Mouse (Mus musculus): ENCODE results near the gene Mrtfb.
A peak's percentile ranks its signal among the peaks of the same experiment; 100 is the strongest.

Mrtfb gene

GRCm38 (mm10) chr16:13351268-13351667 lies 95.0 kb downstream of the Mrtfb start:
- DNase-seq (ENCODE audit: inconsistent ontology term): no peak

- DNase-seq (ENCODE audit: inconsistent ontology term): peak; percentile 79
Observed at GRCm38 (mm10) chr16:13353927-13354326, 97.6 kb downstream of the Mrtfb start.

- no peak for DNase-seq (ENCODE audit: inconsistent ontology term)
Observed at GRCm38 (mm10) chr16:13354431-13354830, 98.2 kb downstream of the Mrtfb start.

- peak; percentile 75 for DNase-seq (ENCODE audit: inconsistent ontology term)
Observed at GRCm38 (mm10) chr16:13357806-13358679, 101.8 kb downstream of the Mrtfb start.

GRCm38 (mm10) chr16:13358741-13359140 lies 102.5 kb downstream of the Mrtfb start:
- no peak for DNase-seq (ENCODE audit: inconsistent ontology term)

- DNase-seq (ENCODE audit: inconsistent ontology term): no peak
Observed at GRCm38 (mm10) chr16:13359405-13359858, 103.2 kb downstream of the Mrtfb start.

- no peak for DNase-seq (ENCODE audit: inconsistent ontology term)
Observed at GRCm38 (mm10) chr16:13360208-13360607, 103.9 kb downstream of the Mrtfb start.

- DNase-seq (ENCODE audit: inconsistent ontology term): no peak
Observed at GRCm38 (mm10) chr16:13360835-13361234, 104.6 kb downstream of the Mrtfb start.

GRCm38 (mm10) chr16:13363141-13363540 lies 106.9 kb downstream of the Mrtfb start:
- DNase-seq (ENCODE audit: inconsistent ontology term): no peak

- no peak for DNase-seq (ENCODE audit: inconsistent ontology term)
Observed at GRCm38 (mm10) chr16:13364145-13364544, 107.9 kb downstream of the Mrtfb start.

GRCm38 (mm10) chr16:13366256-13366655 lies 110.0 kb downstream of the Mrtfb start:
- peak; percentile 32 for DNase-seq (ENCODE audit: inconsistent ontology term)

GRCm38 (mm10) chr16:13366802-13367465 lies 110.7 kb downstream of the Mrtfb start:
- peak; percentile 64 for DNase-seq (ENCODE audit: inconsistent ontology term)

- no peak for DNase-seq (ENCODE audit: inconsistent ontology term)
Observed at GRCm38 (mm10) chr16:13367466-13367856, 111.2 kb downstream of the Mrtfb start.

GRCm38 (mm10) chr16:13368645-13369044 lies 112.4 kb downstream of the Mrtfb start:
- no peak for DNase-seq (ENCODE audit: inconsistent ontology term)

GRCm38 (mm10) chr16:13371740-13372287 lies 115.5 kb downstream of the Mrtfb start:
- peak; percentile 92 for DNase-seq (ENCODE audit: inconsistent ontology term)

- DNase-seq (ENCODE audit: inconsistent ontology term): no peak
Observed at GRCm38 (mm10) chr16:13372899-13373533, 116.7 kb downstream of the Mrtfb start.

GRCm38 (mm10) chr16:13376947-13377486 lies 120.7 kb downstream of the Mrtfb start:
- no peak for DNase-seq (ENCODE audit: inconsistent ontology term)

GRCm38 (mm10) chr16:13378157-13378556 lies 121.9 kb downstream of the Mrtfb start:
- DNase-seq (ENCODE audit: inconsistent ontology term): no peak

- DNase-seq (ENCODE audit: inconsistent ontology term): no peak
Observed at GRCm38 (mm10) chr16:13379865-13380264, 123.6 kb downstream of the Mrtfb start.

- DNase-seq (ENCODE audit: inconsistent ontology term): no peak
Observed at GRCm38 (mm10) chr16:13381771-13382170, 125.5 kb downstream of the Mrtfb start.

- DNase-seq (ENCODE audit: inconsistent ontology term): peak; percentile 88
Observed at GRCm38 (mm10) chr16:13387306-13387705, 131.0 kb downstream of the Mrtfb start.

- DNase-seq (ENCODE audit: inconsistent ontology term): no peak
Observed at GRCm38 (mm10) chr16:13400375-13400774, 144.1 kb downstream of the Mrtfb start.
